Mouse (Mus musculus) heart, adult 2 months (tissue): Measurements from ENCODE around the gene Hmga2. TPM values are rescaled to one million over a fixed set of nuclear protein-coding genes. Genes with fewer than 3 reads are reported as not detected.

Source experiments
- DNase-seq, 2 experiments: peaks; one replicate each; pipeline ENCODE4 v3.0.0; 2021
- H3K27ac ChIP-seq: fragments of 200-600 bp; 2 replicates; pipeline ENCODE4 v1.8.1; 2022
- H3K27me3 ChIP-seq: fragments of 200-500 bp; 2 replicates; pipeline ENCODE4 v1.6.1; 2012; ENCODE audit warnings: mild to moderate bottlenecking, low read length, inconsistent platforms, mixed read lengths; ENCODE audit not compliant: control insufficient read depth, insufficient read depth
- H3K36me3 ChIP-seq: fragments of 200-500 bp; 2 replicates; pipeline ENCODE4 v1.6.1; 2012; ENCODE audit warnings: low read length, inconsistent platforms; ENCODE audit not compliant: control insufficient read depth, insufficient read depth
- H3K4me1 ChIP-seq: fragments of 200-500 bp; 2 replicates; pipeline ENCODE4 v1.6.1; 2011; ENCODE audit warnings: low read length; ENCODE audit not compliant: control insufficient read depth, insufficient read depth
- H3K4me3 ChIP-seq: fragments of 200-600 bp; 2 replicates; pipeline ENCODE4 v1.8.1; 2022
- H3K79me2 ChIP-seq: fragments of 200-500 bp; replicated peaks from 2 replicates; pipeline ENCODE4 v1.6.1; 2012; ENCODE audit warnings: mild to moderate bottlenecking, inconsistent platforms, low read length, moderate library complexity, mixed read lengths; ENCODE audit not compliant: control insufficient read depth, insufficient read depth
- H3K9ac ChIP-seq: fragments of 200-500 bp; 2 replicates; pipeline ENCODE4 v1.6.1; 2012; ENCODE audit warnings: low read depth, mild to moderate bottlenecking, control low read depth, inconsistent platforms, low read length, mixed read lengths
- CTCF ChIP-seq: fragments of 200-600 bp; IDR thresholded peaks from 2 replicates; pipeline ENCODE4 v1.8.1; 2022; ENCODE audit warnings: antibody characterized with exemption, mild to moderate bottlenecking, moderate library complexity
- EP300 ChIP-seq: fragments of 200-500 bp; IDR thresholded peaks from 2 replicates; pipeline ENCODE4 v1.6.1; 2011; ENCODE audit warnings: low read depth, low read length, control low read depth; ENCODE audit not compliant: insufficient read depth
- POLR2A ChIP-seq: fragments of 200-500 bp; IDR thresholded peaks from 2 replicates; pipeline ENCODE4 v1.6.1; 2011; ENCODE audit warnings: mild to moderate bottlenecking, low read depth, low read length, control low read depth; ENCODE audit not compliant: insufficient read depth
- WGBS: fragments of 180-500 bp; shearing (Covaris S2); methylation state at CpG from one replicate; pipeline ENCODE4 v1.1.7; 2018; 5-methylcytosine and 5-hydroxymethylcytosine counted together
- intact Hi-C: fragments of 180-260 bp; cut with DNase I; formaldehyde crosslinking; loops from one replicate; pipeline ENCODE4 v1.15.1; 2025
- polyA plus RNA-seq: library from polyadenylated mRNA; depleted of rRNA; stranded (reverse); fragments of >200 nt; gene quantifications from 2 replicates; pipeline ENCODE4 v1.2.3, GENCODE M21; 2012
- total RNA-seq, 2 experiments: library from RNA; stranded (reverse); gene quantifications; 2 replicates each; pipeline ENCODE4 v1.2.3; 2021

The Hmga2 gene
- total and polyA plus RNA-seq, 3 experiments: not detected

GRCm38 (mm10) chr10:120432081-120432480, 44.2 kb downstream of the Hmga2 start:
- no peak for TF ChIP-seq EP300
- TF ChIP-seq CTCF: no peak
- TF ChIP-seq POLR2A: no peak
- Histone ChIP-seq H3K79me2 (no peaks in the 10 kb centered on the region), H3K4me1 (no peaks in the 10 kb centered on the region; the same call in 1 of the 2 replicates), H3K36me3 (no peaks in the 10 kb centered on the region), H3K27ac (no peak overlapping the region), H3K4me3 (no peak overlapping the region), H3K9ac (no peak overlapping the region), H3K27me3 (no peaks in the 10 kb centered on the region)
- no peak for DNase-seq
- intact Hi-C loops: no loop called here
- 93% methylated on average over 9 of the region's 9 CpGs for WGBS

GRCm38 (mm10) chr10:120431435-120431834, 44.8 kb downstream of the Hmga2 start:
- no peak overlapping the region for H3K9ac ChIP-seq
- no peak overlapping the region for H3K27ac ChIP-seq
- no peak for TF ChIP-seq POLR2A
- TF ChIP-seq CTCF: peak; percentile 45
- H3K4me1 ChIP-seq: no peaks in the 10 kb centered on the region; the same call in 1 of the 2 replicates
- no peaks in the 10 kb centered on the region for H3K79me2 ChIP-seq
- no peaks in the 10 kb centered on the region for H3K36me3 ChIP-seq
- WGBS: 74% methylated on average over 2 of the region's 2 CpGs
- H3K27me3 ChIP-seq: no peaks in the 10 kb centered on the region
- no peak for DNase-seq
- intact Hi-C loops: no loop called here
- no peak overlapping the region for H3K4me3 ChIP-seq

- intact Hi-C loops: no loop called here
- 86% methylated on average over 7 of the region's 7 CpGs for WGBS
- no peak overlapping the region for H3K4me3 ChIP-seq
- H3K36me3 ChIP-seq: no peaks in the 10 kb centered on the region
- H3K27ac ChIP-seq: no peak overlapping the region
- DNase-seq: no peak
- no peaks in the 10 kb centered on the region; the same call in 1 of the 2 replicates for H3K4me1 ChIP-seq
- H3K27me3 ChIP-seq: no peaks in the 10 kb centered on the region
- TF ChIP-seq CTCF (no peak), EP300 (no peak), POLR2A (no peak)
- no peaks in the 10 kb centered on the region for H3K79me2 ChIP-seq
- H3K9ac ChIP-seq: no peak overlapping the region
These were observed 45.8 kb downstream of the Hmga2 start for GRCm38 (mm10) chr10:120430422-120430821.

- no peaks in the 10 kb centered on the region for H3K27me3 ChIP-seq
- no peak overlapping the region for H3K27ac ChIP-seq
- H3K4me1 ChIP-seq: no peaks in the 10 kb centered on the region; the same call in 1 of the 2 replicates
- no peak overlapping the region for H3K4me3 ChIP-seq
- H3K9ac ChIP-seq: no peak overlapping the region
- no peaks in the 10 kb centered on the region for H3K36me3 ChIP-seq
- WGBS: 88% methylated on average over 5 of the region's 5 CpGs
- intact Hi-C loops: no loop called here
- TF ChIP-seq POLR2A: no peak
- TF ChIP-seq EP300: no peak
- no peak for TF ChIP-seq CTCF
- DNase-seq: no peak
- no peaks in the 10 kb centered on the region for H3K79me2 ChIP-seq
These were observed 46.5 kb downstream of the Hmga2 start for GRCm38 (mm10) chr10:120429758-120430259.

GRCm38 (mm10) chr10:120429199-120429551, 47.1 kb downstream of the Hmga2 start:
- intact Hi-C loops: no loop called here
- H3K36me3 ChIP-seq: no peaks in the 10 kb centered on the region
- no peak for DNase-seq
- no peak overlapping the region for H3K27ac ChIP-seq
- TF ChIP-seq EP300 (no peak), CTCF (no peak), POLR2A (no peak)
- no peak overlapping the region for H3K9ac ChIP-seq
- H3K27me3 ChIP-seq: no peaks in the 10 kb centered on the region
- no peaks in the 10 kb centered on the region for H3K79me2 ChIP-seq
- no peaks in the 10 kb centered on the region; the same call in 1 of the 2 replicates for H3K4me1 ChIP-seq
- H3K4me3 ChIP-seq: no peak overlapping the region
- 64% methylated on average over 10 of the region's 10 CpGs for WGBS

- H3K9ac ChIP-seq: 0 out of 2 replicates have a peak overlapping the region, but pooled peaks have one; percentile 23
- DNase-seq: peak; percentile 72 to 82
- H3K4me1 ChIP-seq: no peaks in the 10 kb centered on the region; the same call in 1 of the 2 replicates
- H3K27ac ChIP-seq: peak overlapping the region; percentile 17; the same call in 1 of the 2 replicates
- WGBS: 34% methylated on average over 33 of the region's 33 CpGs
- H3K27me3 ChIP-seq: no peaks in the 10 kb centered on the region
- TF ChIP-seq CTCF (no peak), EP300 (0 out of 2 replicates have a peak, but pooled peaks have one; percentile 8)
- no peaks in the 10 kb centered on the region for H3K36me3 ChIP-seq
- intact Hi-C loops: no loop called here
- peak overlapping the region; percentile 28 for H3K4me3 ChIP-seq
- H3K79me2 ChIP-seq: no peaks in the 10 kb centered on the region
These were observed 47.7 kb downstream of the Hmga2 start for GRCm38 (mm10) chr10:120428430-120429198.
